Mouse (Mus musculus): ENCODE measurements around the gene Pdp2.
"Not testable (repeated sequence)": the region's sequence is repeated elsewhere in the genome, so short reads cannot be mapped to it uniquely, and the experiment has no call there.

Pdp2 gene

DNA sequence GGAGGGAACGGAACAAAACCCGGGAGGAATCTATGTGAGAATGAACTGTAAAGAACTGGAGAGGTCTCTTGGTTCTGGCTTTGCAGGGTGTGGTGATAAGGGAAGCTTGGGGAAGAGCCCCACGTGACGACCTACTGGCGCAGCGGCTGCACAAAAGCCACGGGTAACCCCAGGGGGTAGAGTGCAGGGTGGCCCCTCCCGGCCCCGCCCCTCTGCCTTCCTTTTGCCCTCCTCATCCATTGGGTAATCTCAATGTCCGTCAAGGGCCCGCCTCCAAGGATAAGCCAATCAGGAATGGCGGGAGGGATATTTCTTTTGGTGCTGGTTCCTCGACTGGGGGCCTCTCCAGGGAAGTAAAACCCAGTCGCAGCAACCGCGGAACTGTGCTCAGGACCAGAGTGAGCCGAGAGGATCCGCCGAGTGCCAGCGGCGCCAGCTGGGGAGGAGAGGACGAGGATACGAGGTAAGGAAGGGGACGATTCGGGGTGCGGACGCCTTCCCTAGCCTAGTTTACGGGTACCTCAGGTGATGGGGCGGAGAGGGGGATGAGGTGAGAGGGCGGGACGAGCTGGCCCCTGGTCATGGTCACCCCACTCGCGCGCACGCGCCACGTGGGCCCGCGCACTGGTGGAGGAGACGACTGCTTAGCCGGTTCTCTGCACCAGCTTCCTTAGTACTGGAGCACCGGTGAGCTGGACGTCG is at the start of gene Pdp2:
Pdp2 (plus strand) TSS at position 319 of the 702 bp plus-strand sequence.
- peak; percentile 92 to 96 for DNase-seq

GRCm38 (mm10) chr8:104541515-104541880 is 49.8 kb upstream of the Pdp2 start:
- no peak for DNase-seq

DNA sequence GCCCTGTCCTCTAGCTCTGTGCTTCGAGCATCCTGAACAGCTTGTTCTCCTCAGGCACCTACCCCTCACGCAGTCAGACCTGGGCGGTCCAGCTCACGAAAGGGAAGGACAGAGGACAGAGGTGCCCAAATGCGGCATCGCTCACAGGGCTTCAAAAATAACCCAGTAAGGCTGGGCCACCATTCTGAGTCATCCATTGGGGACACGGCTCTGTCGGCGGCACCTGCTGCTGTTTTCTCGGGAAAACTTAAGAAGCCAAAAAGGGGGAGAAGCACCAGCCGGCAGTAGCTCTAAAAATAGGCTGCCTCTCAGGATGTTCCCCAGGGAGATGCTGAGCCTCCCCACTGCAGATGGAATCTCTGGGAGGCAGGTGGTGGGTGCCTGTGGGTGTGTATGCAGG is 49.1 kb upstream of the Pdp2 start:
- no peak for DNase-seq

- peak; percentile 43 to 49 for DNase-seq
These were observed 47.7 kb upstream of the Pdp2 start for GRCm38 (mm10) chr8:104543440-104544045.

DNA sequence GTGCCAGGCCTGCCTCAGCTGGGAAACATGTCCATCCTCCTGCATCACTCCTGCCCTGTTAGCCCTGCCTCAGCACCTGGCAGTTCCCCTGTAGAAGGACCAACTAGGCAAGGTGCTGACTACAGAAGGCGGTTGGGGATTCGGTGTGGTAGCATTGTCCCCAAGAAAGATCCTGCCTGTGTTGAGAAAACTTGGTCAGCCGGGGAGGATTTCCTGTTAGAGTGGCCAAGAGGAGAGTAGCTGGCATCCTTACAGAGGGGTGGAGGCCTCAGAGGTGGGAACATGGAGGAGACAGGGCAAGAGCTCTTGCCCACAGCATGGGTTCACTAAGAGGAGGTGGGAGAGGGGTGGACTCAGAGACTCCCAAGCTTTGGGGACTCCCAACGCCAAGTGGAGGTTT is 36.1 kb upstream of the Pdp2 start:
- no peak for DNase-seq

DNA sequence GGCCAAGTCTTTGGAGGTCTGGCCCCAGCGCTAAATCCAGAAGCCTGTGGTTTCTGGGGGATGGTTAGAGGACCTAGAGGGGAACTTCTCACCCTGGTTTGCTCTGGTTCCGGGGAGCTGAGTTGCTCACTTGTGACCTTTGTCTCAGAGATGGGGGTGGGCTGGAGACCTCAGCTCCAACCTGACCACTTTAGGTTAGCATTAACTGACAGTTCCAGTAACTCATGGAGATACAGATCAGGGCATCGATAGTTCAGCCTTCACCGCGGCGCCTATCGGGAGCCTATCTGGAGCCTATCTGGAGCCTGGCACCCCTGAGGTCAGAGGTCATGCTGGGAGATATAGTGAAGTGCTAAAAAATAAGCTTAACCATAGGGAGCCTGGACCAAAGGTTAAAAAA is 34.0 kb upstream of the Pdp2 start:
- DNase-seq = no peak

DNA sequence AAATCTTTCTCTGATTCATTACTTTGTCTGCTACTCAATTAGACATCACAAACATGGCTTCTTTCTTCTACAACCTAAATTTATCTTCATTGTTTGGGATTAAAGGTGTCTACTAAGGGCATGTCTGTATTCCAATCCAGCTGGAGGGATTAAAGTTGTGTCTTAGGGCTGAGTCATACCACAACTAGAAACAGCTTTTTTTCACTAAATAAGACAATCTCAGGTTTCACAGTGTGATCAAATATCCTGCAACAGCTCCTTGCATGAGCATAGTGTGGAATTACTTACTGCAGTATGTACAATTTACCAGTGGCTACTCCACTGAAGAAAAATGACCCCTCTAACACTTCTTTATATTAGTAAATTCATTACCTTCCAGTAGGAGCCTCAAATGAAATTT is 30.5 kb upstream of the Pdp2 start:
- DNase-seq = no peak

DNA sequence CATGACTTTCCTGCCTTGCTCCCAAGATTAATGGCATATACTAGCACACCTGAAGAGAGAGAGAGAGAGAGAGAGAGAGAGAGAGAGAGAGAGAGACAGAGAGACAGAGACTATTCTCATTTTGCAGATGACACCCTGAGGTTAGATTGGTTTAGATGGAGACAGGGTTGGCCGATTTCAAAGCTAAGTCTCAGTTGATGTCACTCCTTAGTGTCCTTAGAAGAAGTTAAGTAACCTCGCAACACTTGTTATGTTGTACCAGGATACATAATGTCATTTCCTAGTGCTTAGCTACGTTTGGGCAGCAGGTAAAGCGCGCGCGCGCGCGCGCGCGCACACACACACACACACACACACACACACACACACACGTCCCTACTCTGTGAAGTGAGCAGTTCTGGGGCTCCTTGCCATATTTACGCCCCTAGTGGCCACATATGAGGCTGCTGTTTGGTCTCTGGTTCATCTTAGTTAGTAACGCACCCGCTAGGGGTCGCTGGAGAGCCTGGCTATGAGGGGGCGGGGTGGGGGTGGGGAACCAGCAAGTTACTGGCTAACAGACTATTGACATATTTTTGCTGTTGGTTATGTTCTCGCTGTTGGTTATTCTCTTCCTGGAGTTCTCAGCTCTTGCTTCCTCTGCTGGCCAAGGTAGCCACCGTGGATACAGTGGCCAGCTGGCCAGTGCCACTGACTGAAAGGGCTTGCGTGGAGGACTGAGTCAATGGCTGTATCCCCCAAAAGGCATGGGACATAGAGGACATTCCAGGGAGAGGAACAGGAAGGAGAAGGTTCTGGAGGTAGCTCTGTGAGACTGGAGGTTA is 26.4 kb upstream of the Pdp2 start:
- DNase-seq = peak; percentile 90 to 95

GRCm38 (mm10) chr8:104565457-104565798 is 25.8 kb upstream of the Pdp2 start:
- no peak for DNase-seq

DNA sequence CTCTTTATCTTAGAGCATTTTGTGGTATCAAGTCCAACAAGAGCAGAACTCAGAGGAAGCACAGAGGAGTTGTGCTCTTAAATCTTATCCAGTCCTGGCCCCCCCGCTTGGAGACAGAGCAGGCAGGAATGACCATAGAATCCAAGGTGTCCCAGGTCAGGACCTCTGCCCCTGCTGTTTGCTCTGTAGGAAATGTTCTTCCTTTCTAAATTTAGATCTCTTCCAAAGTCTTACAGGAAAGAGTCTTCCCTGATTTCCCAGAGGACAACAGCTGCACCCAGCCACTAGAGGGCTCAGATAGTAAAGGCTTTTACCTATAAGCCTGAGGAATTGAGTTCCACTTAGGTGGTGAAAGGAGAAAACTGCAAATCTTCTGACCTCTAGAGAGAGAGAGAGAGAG is 21.7 kb upstream of the Pdp2 start:
- DNase-seq = peak; percentile 76

GRCm38 (mm10) chr8:104570436-104571343 is 20.6 kb upstream of the Pdp2 start:
- peak; percentile 86 to 96 for DNase-seq

DNA sequence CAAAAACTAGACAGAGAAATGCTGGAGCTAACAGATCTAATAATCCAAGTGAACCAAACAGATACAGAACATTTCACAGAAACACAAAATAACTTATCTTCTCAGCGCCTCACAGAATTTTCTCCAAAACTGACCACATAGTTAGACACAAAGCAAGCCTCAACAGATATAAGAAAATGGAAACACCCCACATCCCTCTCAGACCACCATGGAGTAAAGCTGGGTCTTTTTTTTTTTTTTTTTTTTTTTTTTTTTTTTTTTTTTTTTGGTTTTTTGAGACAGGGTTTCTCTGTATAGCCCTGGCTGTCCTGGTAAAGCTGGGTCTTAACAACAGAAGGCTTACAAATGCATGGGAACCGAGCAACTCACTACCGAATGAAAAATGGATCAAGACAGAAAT is 14.4 kb upstream of the Pdp2 start:
- DNase-seq = no peak

GRCm38 (mm10) chr8:104577606-104578005 is 13.6 kb upstream of the Pdp2 start:
- DNase-seq = not testable (repeated sequence)

- no peak for DNase-seq
These were observed 6.7 kb upstream of the Pdp2 start for GRCm38 (mm10) chr8:104584522-104584921.

- no peak for DNase-seq
These were observed 967 bp upstream of the Pdp2 start for GRCm38 (mm10) chr8:104590284-104590683.

DNA sequence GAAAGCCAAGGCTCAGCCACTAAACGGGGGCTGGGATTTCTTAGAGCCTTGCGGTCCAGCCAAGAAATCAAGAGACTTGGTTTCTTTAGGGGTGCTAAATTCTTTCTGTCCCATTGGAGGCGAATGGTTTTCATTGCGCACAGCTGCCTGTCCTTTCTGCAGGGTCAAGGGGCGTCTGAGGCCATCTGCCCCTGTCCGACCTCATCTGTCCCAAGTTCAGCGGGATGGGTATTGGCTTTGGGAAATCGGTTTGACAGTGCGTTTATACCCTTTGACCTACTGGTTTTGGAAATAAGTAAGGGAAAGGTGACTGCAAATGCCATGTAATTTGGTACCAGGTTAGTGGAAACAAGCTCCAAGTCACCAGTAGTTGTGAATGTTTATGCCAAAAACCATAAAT is 605 bp downstream of the Pdp2 start:
- peak; percentile 49 to 71 for DNase-seq

DNA sequence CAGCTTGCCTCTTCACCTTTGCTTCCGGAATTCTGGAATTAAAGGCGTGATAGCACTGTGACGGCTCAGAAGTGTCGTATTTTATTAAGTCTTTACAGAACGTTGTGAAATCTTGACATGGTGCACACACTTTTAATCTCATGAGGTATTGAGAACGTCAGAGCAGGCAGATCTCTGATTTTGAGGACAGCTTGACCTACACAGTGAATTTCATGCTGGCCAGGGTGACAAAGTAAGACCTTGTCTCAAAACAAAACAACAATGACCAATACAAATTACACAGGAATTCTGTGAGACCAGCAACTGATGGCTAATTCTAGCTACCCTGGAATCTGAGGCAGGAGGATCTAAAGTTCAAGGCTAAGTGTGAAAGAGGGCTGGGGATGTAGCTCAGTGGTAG is 1.3 kb downstream of the Pdp2 start:
- DNase-seq = no peak

- DNase-seq = no peak
These were observed 2.5 kb downstream of the Pdp2 start for GRCm38 (mm10) chr8:104593536-104594325.

GRCm38 (mm10) chr8:104594611-104595362 is 3.5 kb downstream of the Pdp2 start:
- DNase-seq = no peak

DNA sequence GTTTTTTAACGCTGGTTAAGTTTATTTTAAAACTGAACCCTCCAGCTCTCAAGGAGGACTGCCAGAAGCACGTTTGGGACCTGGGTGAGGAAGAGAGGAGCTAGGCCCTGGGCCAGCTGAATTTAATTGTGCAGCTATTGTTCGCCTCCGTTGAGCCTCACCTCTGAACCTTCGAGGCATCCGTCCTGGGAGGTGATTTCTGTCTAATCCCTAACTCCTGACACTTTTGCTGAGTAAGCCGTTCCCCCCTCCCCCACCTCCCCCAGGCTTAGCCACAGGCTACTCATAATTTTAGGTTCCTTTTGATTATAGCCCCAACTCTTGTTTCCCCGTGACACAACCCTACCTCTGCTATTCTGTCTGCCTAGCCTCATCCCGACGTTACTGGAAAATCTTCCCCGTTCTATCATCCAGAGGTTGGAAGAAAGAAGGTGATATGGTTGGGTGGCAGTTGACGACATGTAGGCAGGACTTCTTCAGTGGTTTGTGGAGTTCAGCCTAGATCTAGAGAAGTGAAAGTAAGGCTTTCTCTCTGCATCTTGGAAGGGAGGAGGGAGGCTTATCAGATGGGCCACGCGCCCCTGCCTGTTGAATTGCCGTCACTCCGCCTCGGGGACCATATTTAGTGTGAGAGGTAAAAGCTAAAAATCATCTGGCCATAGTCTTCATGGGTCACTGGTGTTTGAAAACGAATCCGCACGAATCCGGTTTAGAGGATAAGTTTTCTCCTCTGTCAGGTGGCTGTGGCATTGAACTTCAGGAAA is 4.7 kb downstream of the Pdp2 start:
- peak; percentile 54 to 67 for DNase-seq

Measured in kidney, postnatal 36 days (tissue).